Mouse (Mus musculus) kidney, embryonic 14.5 days (tissue): ENCODE data around the gene Ptpn13. TPM values are rescaled to one million over a fixed set of nuclear protein-coding genes. Genes with fewer than 3 reads are reported as not detected.

Source experiments
- ATAC-seq: fragments of 200-750 bp; cut with Nextera tagmentation; 2 replicates; pipeline ENCODE4 v1.8.0; 2017; ENCODE audit warnings: moderate number of reproducible peaks, mild to moderate bottlenecking, moderate TSS enrichment, moderate library complexity; ENCODE audit not compliant: low FRiP score, low TSS enrichment
- H3K27ac ChIP-seq: fragments of 300-500 bp; sonication (generic); 2 replicates; pipeline ENCODE4 v1.5.1; 2014; ENCODE audit warnings: low read depth, mild to moderate bottlenecking, low read length, moderate library complexity, mixed read lengths
- H3K27me3 ChIP-seq: fragments of 300-500 bp; sonication (generic); 2 replicates; pipeline ENCODE4 v1.6.1; 2014; ENCODE audit warnings: mild to moderate bottlenecking, low read length; ENCODE audit not compliant: control insufficient read depth, insufficient read depth
- H3K36me3 ChIP-seq: fragments of 300-500 bp; sonication (generic); 2 replicates; pipeline ENCODE4 v1.6.1; 2014; ENCODE audit warnings: low read length, mixed read lengths; ENCODE audit not compliant: control insufficient read depth, insufficient read depth
- H3K4me1 ChIP-seq: fragments of 300-500 bp; sonication (generic); 2 replicates; pipeline ENCODE4 v1.6.1; 2014; ENCODE audit warnings: low read length, mixed read lengths; ENCODE audit not compliant: control insufficient read depth, insufficient read depth
- H3K4me2 ChIP-seq: fragments of 300-500 bp; sonication (generic); replicated peaks from 2 replicates; pipeline ENCODE4 v1.6.1; 2014; ENCODE audit warnings: low read depth, mild to moderate bottlenecking, low read length
- H3K4me3 ChIP-seq: fragments of 300-500 bp; sonication (generic); 2 replicates; pipeline ENCODE4 v1.5.1; 2014; ENCODE audit warnings: mild to moderate bottlenecking, low read length
- H3K9ac ChIP-seq: fragments of 300-500 bp; sonication (generic); 2 replicates; pipeline ENCODE4 v1.6.1; 2014; ENCODE audit warnings: low read depth, mild to moderate bottlenecking, low read length, moderate library complexity
- H3K9me3 ChIP-seq: fragments of 300-500 bp; sonication (generic); 2 replicates; pipeline ENCODE4 v1.6.1; 2016; ENCODE audit warnings: low read length; ENCODE audit not compliant: control insufficient read depth
- WGBS: fragments of 180-500 bp; shearing (Covaris S2); extraction: QIAGEN DNeasy Blood & Tissue Kit; methylation state at CpG from one replicate; pipeline ENCODE4 v1.1.7; 2014; 5-methylcytosine and 5-hydroxymethylcytosine counted together
- polyA plus RNA-seq: library from polyadenylated mRNA; unstranded; fragments of >200 nt; fragmentation: Nextera tagmentation; extraction: Ambion mirVana; gene quantifications from 2 replicates; pipeline ENCODE4 v1.2.1, GENCODE M21; 2014

The Ptpn13 gene
- polyA plus RNA-seq, 1 experiment from 2014 or later = 42.5 TPM

- ATAC-seq = no peak
Observed at GRCm38 (mm10) chr5:103481222-103481621, 56.2 kb downstream of the Ptpn13 start.

GRCm38 (mm10) chr5:103487001-103487400, 62.0 kb downstream of the Ptpn13 start:
- no peak overlapping the region for H3K4me3 ChIP-seq
- H3K9me3 ChIP-seq = no peaks in the 10 kb centered on the region
- WGBS = 92% methylated on average over 7 of the region's 7 CpGs
- no peak for ATAC-seq
- no peak overlapping the region for H3K27ac ChIP-seq
- H3K4me2 ChIP-seq = no peak overlapping the region
- peaks cover 15% of the 10 kb centered on the region; the same call in 1 of the 2 replicates for H3K36me3 ChIP-seq
- H3K27me3 ChIP-seq = no peaks in the 10 kb centered on the region
- no peaks in the 10 kb centered on the region for H3K4me1 ChIP-seq
- H3K9ac ChIP-seq = no peak overlapping the region

More at GRCm38 (mm10) chr5:103481222-103481621, 56.2 kb downstream of the Ptpn13 start:
- no peak overlapping the region for H3K9ac ChIP-seq
- WGBS = 84% methylated on average over 2 of the region's 2 CpGs
- no peaks in the 10 kb centered on the region; the same call in 1 of the 2 replicates for H3K36me3 ChIP-seq
- no peak overlapping the region for H3K4me3 ChIP-seq
- no peak overlapping the region for H3K4me2 ChIP-seq
- H3K27ac ChIP-seq = no peak overlapping the region
- H3K27me3 ChIP-seq = no peaks in the 10 kb centered on the region
- H3K9me3 ChIP-seq = no peaks in the 10 kb centered on the region
- no peaks in the 10 kb centered on the region for H3K4me1 ChIP-seq

- ATAC-seq = no peak
Observed at GRCm38 (mm10) chr5:103490964-103491363, 66.0 kb downstream of the Ptpn13 start.

GRCm38 (mm10) chr5:103491788-103492187, 66.8 kb downstream of the Ptpn13 start:
- WGBS = 93% methylated on average over 5 of the region's 5 CpGs
- Histone ChIP-seq H3K4me2 (no peak overlapping the region), H3K9me3 (no peaks in the 10 kb centered on the region), H3K36me3 (peaks cover 18% of the 10 kb centered on the region; the same call in 1 of the 2 replicates), H3K4me3 (no peak overlapping the region), H3K27ac (no peak overlapping the region), H3K4me1 (no peaks in the 10 kb centered on the region), H3K27me3 (no peaks in the 10 kb centered on the region), H3K9ac (no peak overlapping the region)
- no peak for ATAC-seq

More at GRCm38 (mm10) chr5:103490964-103491363, 66.0 kb downstream of the Ptpn13 start:
- H3K36me3 ChIP-seq = peaks cover 18% of the 10 kb centered on the region; the same call in 1 of the 2 replicates
- no peaks in the 10 kb centered on the region for H3K4me1 ChIP-seq
- no peak overlapping the region for H3K27ac ChIP-seq
- WGBS = 96% methylated on average over 8 of the region's 8 CpGs
- no peaks in the 10 kb centered on the region for H3K27me3 ChIP-seq
- no peak overlapping the region for H3K4me3 ChIP-seq
- H3K9me3 ChIP-seq = no peaks in the 10 kb centered on the region
- no peak overlapping the region for H3K4me2 ChIP-seq
- H3K9ac ChIP-seq = no peak overlapping the region

GRCm38 (mm10) chr5:103497061-103497460, 72.1 kb downstream of the Ptpn13 start:
- 86% methylated on average over 5 of the region's 5 CpGs for WGBS
- Histone ChIP-seq H3K9ac (no peak overlapping the region), H3K27me3 (no peaks in the 10 kb centered on the region), H3K4me2 (no peak overlapping the region), H3K4me3 (no peak overlapping the region), H3K36me3 (peaks cover 12% of the 10 kb centered on the region; the same call in 1 of the 2 replicates), H3K4me1 (0 out of 2 replicates have a peak, but pooled peaks cover 2% of the 10 kb centered on the region), H3K27ac (no peak overlapping the region), H3K9me3 (no peaks in the 10 kb centered on the region)
- no peak for ATAC-seq

- Histone ChIP-seq H3K27me3 (no peaks in the 10 kb centered on the region), H3K9ac (no peak overlapping the region), H3K9me3 (no peaks in the 10 kb centered on the region), H3K4me1 (0 out of 2 replicates have a peak, but pooled peaks cover 2% of the 10 kb centered on the region), H3K4me3 (no peak overlapping the region), H3K36me3 (peaks cover 10% of the 10 kb centered on the region; the same call in 1 of the 2 replicates), H3K4me2 (no peak overlapping the region), H3K27ac (no peak overlapping the region)
- no peak for ATAC-seq
- 96% methylated on average over 2 of the region's 2 CpGs for WGBS
Observed at GRCm38 (mm10) chr5:103497480-103497879, 72.5 kb downstream of the Ptpn13 start.

- Histone ChIP-seq H3K9me3 (no peaks in the 10 kb centered on the region), H3K27me3 (no peaks in the 10 kb centered on the region), H3K4me2 (no peak overlapping the region), H3K4me3 (no peak overlapping the region), H3K36me3 (peaks cover 10% of the 10 kb centered on the region; the same call in 1 of the 2 replicates), H3K9ac (no peak overlapping the region), H3K27ac (no peak overlapping the region), H3K4me1 (0 out of 2 replicates have a peak, but pooled peaks cover 2% of the 10 kb centered on the region)
- 20% methylated on average over 6 of the region's 6 CpGs for WGBS
- no peak for ATAC-seq
Observed at GRCm38 (mm10) chr5:103499305-103499704, 74.3 kb downstream of the Ptpn13 start.

- Histone ChIP-seq H3K27ac (no peak overlapping the region), H3K9me3 (no peaks in the 10 kb centered on the region), H3K9ac (no peak overlapping the region), H3K27me3 (no peaks in the 10 kb centered on the region), H3K4me3 (no peak overlapping the region), H3K4me2 (no peak overlapping the region), H3K4me1 (0 out of 2 replicates have a peak, but pooled peaks cover 2% of the 10 kb centered on the region), H3K36me3 (peaks cover 10% of the 10 kb centered on the region; the same call in 1 of the 2 replicates)
- 93% methylated on average over 9 of the region's 9 CpGs for WGBS
- no peak for ATAC-seq
Observed at GRCm38 (mm10) chr5:103501076-103501475, 76.1 kb downstream of the Ptpn13 start.

- Histone ChIP-seq H3K27ac (no peak overlapping the region), H3K4me1 (0 out of 2 replicates have a peak, but pooled peaks cover 2% of the 10 kb centered on the region), H3K27me3 (no peaks in the 10 kb centered on the region), H3K4me3 (no peak overlapping the region), H3K4me2 (no peak overlapping the region), H3K9ac (no peak overlapping the region), H3K9me3 (no peaks in the 10 kb centered on the region), H3K36me3 (peaks cover 10% of the 10 kb centered on the region; the same call in 1 of the 2 replicates)
- no peak for ATAC-seq
- WGBS = 96% methylated on average over 6 of the region's 6 CpGs
Observed at GRCm38 (mm10) chr5:103501839-103502238, 76.8 kb downstream of the Ptpn13 start.
